Mouse (Mus musculus) midbrain, embryonic 10.5 days (tissue): Measurements from ENCODE around the gene Ankrd27. TPM values are rescaled to one million over a fixed set of nuclear protein-coding genes. Genes with fewer than 3 reads are reported as not detected.

Experiments
- DNase-seq: peaks from one replicate; pipeline ENCODE4 v3.0.0-alpha.2; 2017; ENCODE audit warnings: low spot score
- H3K27ac ChIP-seq: fragments of 300-500 bp; sonication (generic); replicated peaks from 2 replicates; pipeline ENCODE4 v1.5.1; 2016; ENCODE audit warnings: mild to moderate bottlenecking
- H3K27me3 ChIP-seq: fragments of 300-500 bp; sonication (generic); 2 replicates; pipeline ENCODE4 v1.6.1; 2016; ENCODE audit warnings: low read depth, mild to moderate bottlenecking; ENCODE audit not compliant: poor library complexity, severe bottlenecking
- H3K36me3 ChIP-seq: fragments of 300-500 bp; sonication (generic); 2 replicates; pipeline ENCODE4 v1.6.1; 2016; ENCODE audit warnings: mild to moderate bottlenecking, moderate library complexity
- H3K4me1 ChIP-seq: fragments of 300-500 bp; sonication (generic); 2 replicates; pipeline ENCODE4 v1.6.1; 2016
- H3K4me3 ChIP-seq: fragments of 300-500 bp; sonication (generic); 2 replicates; pipeline ENCODE4 v1.5.1; 2016; ENCODE audit warnings: mild to moderate bottlenecking, moderate library complexity
- H3K9me3 ChIP-seq: fragments of 300-500 bp; sonication (generic); replicated peaks from 2 replicates; pipeline ENCODE4 v1.6.1; 2016; ENCODE audit warnings: mild to moderate bottlenecking
- WGBS: fragments of 180-500 bp; shearing (Covaris S2); methylation state at CpG from one replicate; pipeline ENCODE4 v1.1.7; 2016; 5-methylcytosine and 5-hydroxymethylcytosine counted together
- polyA plus RNA-seq: library from polyadenylated mRNA; unstranded; fragments of >200 nt; fragmentation: Nextera tagmentation; extraction: Ambion mirVana; gene quantifications from 2 replicates; pipeline ENCODE4 v1.2.1, GENCODE M21; 2016

Ankrd27 gene
- polyA plus RNA-seq, 1 experiment from 2014 or later = 39.2 TPM

DNA sequence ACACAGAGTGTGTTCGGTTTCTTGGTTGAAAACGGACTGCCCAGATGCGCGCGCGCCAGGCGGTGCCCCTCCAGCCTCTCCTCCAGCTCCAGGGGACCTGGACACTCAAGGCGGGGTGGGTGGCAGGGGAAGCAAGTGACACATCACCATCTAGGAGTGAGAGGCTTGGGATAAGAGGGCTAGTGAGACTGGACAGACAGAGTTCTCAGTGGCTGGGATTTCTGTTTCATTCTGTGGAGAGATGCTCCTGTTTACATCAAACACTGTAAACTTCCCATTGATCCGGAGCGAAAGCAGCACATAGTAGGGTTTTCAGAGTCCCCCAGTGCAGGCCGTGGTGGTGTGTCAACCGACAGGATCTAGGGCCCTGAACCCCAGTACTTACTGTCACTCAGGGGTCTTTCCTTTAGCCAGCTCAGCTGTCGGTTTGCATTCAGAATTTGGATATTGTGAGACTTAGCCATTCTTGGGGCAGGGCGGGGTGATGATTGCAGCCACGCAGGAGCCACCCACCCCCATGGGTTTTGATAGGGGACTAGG, 932 bp downstream of the Ankrd27 start:
- H3K4me3 ChIP-seq = peak overlapping the region; percentile 84
- H3K27ac ChIP-seq = peak overlapping the region; percentile 88
- no peaks in the 10 kb centered on the region for H3K9me3 ChIP-seq
- H3K36me3 ChIP-seq = peaks cover 7% of the 10 kb centered on the region
- peaks cover 50% of the 10 kb centered on the region for H3K4me1 ChIP-seq
- peaks cover 35% of the 10 kb centered on the region for H3K27me3 ChIP-seq
- WGBS = 23% methylated on average over 15 of the region's 15 CpGs
- no peak for DNase-seq

DNA sequence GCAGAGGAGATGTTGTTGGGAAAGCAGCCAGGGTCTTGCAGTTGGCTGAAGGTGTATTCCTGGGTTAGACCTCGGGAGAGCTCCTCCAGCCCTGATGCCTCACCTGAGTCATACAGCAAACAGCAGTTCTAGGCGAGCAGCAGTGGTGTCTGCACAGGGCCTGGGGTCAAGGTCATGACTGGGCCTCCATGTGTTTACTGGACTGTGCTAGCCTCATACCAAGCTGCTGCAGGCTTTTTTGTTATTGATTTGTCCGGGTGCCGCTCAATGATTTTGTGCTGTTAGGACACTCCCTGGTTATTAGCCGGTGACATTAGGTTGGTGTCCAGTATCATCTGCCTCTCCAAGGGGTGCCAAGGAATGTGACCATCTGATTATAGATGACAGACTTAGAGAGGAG, 1.7 kb downstream of the Ankrd27 start:
- Histone ChIP-seq H3K27me3 (peaks cover 28% of the 10 kb centered on the region), H3K36me3 (peaks cover 14% of the 10 kb centered on the region)
- WGBS = 82% methylated on average over 5 of the region's 5 CpGs

DNA sequence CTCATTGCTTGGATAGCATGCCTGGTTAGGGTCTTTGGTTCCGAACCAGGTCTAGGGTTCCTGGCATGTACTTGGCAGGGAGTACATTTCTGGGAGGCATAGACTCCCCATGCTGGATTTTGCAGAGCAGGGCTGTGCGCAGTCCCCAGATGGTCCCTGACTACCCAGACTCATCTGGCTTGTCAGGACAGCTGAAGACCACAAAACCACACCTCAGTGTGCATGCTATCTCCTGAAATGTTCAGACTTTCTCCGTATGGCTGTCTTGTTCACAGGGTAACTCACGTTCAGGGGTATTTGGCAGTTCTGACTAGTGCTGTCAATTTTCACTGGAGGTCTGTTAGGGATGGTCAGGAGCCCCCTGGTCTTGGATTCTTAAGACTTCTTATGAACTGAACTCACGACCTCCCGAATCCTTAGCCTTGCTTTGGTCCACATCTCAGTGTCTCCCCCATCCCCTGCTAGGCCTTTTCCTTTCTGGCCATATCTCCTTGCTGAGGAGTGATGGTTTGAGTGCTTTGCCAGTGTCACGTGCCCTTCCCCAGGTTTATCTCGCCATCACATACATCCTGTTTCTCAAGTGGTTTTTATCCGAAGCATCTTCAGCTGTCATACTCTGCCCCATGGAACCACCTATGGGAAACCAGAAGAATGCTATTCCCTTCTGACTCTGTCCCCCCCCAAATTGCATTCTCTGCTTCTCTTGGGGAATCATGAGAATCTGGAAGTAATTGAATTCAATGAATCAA, 2.8 kb downstream of the Ankrd27 start:
- WGBS = 93% methylated on average over 9 of the region's 9 CpGs
- peaks cover 17% of the 10 kb centered on the region for H3K27me3 ChIP-seq
- H3K4me1 ChIP-seq = peaks cover 38% of the 10 kb centered on the region
- DNase-seq = no peak
- peaks cover 25% of the 10 kb centered on the region for H3K36me3 ChIP-seq
- no peak overlapping the region for H3K4me3 ChIP-seq
- no peaks in the 10 kb centered on the region for H3K9me3 ChIP-seq
- no peak overlapping the region for H3K27ac ChIP-seq

More for the DNA sequence above, 1.7 kb downstream of the Ankrd27 start:
- Histone ChIP-seq H3K4me1 (peaks cover 50% of the 10 kb centered on the region), H3K27ac (no peak overlapping the region), H3K9me3 (no peaks in the 10 kb centered on the region), H3K4me3 (0 out of 2 replicates have a peak overlapping the region, but pooled peaks have one; percentile 11)
- no peak for DNase-seq

DNA sequence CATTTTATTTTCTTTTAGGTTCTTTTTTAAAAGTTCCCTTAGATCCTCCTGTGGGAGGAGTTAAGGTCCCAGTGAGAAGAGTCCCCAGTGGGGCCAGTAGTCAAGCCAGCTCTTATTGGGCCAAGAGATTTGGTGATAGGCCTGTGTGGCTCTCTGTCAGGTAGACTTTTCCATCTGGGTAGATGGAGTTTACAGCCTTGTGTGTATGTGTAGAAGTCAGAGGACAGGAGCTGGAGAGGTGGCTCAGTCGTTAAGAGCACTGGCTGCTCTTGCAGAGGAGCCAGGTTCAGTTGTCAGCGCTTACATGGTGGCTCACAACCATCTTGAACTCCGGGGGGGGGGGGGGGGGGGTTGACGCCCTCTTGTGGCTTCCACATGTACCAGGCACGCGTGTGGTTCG, 3.4 kb downstream of the Ankrd27 start:
- Histone ChIP-seq H3K4me1 (peaks cover 32% of the 10 kb centered on the region), H3K9me3 (no peaks in the 10 kb centered on the region), H3K27me3 (peaks cover 10% of the 10 kb centered on the region), H3K27ac (no peak overlapping the region), H3K4me3 (no peak overlapping the region), H3K36me3 (peaks cover 32% of the 10 kb centered on the region)
- WGBS = 84% methylated on average over 7 of the region's 7 CpGs
- DNase-seq = no peak

DNA sequence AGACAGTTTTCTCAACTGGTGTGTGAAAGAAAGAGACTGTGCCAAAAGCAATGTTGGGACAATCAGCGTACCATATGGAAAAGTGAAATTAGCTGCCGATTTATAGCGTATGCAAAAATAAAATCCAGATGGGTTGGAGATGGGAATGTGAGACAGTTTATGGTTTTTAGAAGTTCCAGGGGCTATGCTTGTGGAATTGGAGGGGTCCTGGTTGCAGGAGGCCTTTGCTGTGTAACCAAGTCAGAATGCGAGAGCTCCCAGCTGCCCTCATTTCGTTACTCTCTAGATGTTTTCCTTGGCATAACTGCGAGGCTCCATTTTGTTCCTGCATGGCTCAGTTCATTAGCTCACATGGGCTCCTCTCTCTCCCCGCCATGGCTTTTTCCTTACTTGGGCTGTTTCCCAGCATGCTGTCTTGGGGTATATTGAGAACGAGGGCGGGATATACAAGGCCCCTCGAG, 4.7 kb downstream of the Ankrd27 start:
- H3K9me3 ChIP-seq = no peaks in the 10 kb centered on the region
- no peak for DNase-seq
- H3K27ac ChIP-seq = no peak overlapping the region
- no peaks in the 10 kb centered on the region for H3K27me3 ChIP-seq
- H3K4me3 ChIP-seq = no peak overlapping the region
- H3K4me1 ChIP-seq = peaks cover 20% of the 10 kb centered on the region
- peaks cover 45% of the 10 kb centered on the region for H3K36me3 ChIP-seq
- 94% methylated on average over 10 of the region's 10 CpGs for WGBS

DNA sequence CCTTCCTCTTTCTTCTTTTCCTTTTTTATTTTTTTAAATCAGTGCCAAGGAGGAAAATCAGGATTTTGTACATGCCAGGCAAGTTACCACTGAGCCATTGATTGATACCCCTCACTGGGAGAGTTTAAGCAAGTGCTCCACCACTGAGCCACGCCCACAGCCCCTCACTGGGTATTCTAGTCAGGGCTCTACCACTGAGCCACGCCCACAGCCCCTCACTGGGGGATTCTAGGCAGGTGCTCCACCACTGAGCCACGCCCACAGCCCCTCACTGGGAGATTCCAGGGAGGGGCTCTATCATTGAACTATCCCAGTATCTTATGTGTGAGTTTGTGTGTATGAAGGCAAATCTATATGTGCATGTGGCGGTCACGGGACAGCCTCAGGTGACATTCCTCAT, 8.3 kb downstream of the Ankrd27 start:
- no peaks in the 10 kb centered on the region for H3K27me3 ChIP-seq
- H3K27ac ChIP-seq = no peak overlapping the region
- no peaks in the 10 kb centered on the region for H3K4me1 ChIP-seq
- 90% methylated on average over 5 of the region's 5 CpGs for WGBS
- peaks cover 61% of the 10 kb centered on the region for H3K36me3 ChIP-seq
- H3K9me3 ChIP-seq = no peaks in the 10 kb centered on the region
- no peak overlapping the region for H3K4me3 ChIP-seq
- no peak for DNase-seq

DNA sequence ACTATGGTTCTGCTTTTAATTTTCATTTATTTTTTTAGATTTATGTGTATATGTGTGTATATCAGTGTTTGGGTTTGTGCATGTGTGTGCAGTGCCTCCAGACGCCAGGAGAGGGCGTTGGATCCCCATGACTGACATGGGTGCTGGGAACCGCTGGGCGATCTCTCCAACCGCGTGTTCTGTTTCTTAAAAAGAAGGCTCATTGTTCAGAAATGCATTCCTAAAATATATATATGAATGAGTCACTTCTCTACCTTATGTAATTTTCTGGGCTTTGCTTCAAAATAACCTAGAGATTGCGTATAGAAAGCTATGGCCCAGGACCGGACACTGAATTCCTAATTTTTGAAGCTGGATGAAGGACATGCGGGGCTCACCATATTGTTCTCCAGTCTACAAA, 13.4 kb downstream of the Ankrd27 start:
- no peak for DNase-seq
- Histone ChIP-seq H3K27ac (no peak overlapping the region), H3K27me3 (no peaks in the 10 kb centered on the region), H3K9me3 (no peaks in the 10 kb centered on the region), H3K4me1 (no peaks in the 10 kb centered on the region), H3K36me3 (peaks cover 70% of the 10 kb centered on the region), H3K4me3 (no peak overlapping the region)
- WGBS = 94% methylated on average over 9 of the region's 9 CpGs

DNA sequence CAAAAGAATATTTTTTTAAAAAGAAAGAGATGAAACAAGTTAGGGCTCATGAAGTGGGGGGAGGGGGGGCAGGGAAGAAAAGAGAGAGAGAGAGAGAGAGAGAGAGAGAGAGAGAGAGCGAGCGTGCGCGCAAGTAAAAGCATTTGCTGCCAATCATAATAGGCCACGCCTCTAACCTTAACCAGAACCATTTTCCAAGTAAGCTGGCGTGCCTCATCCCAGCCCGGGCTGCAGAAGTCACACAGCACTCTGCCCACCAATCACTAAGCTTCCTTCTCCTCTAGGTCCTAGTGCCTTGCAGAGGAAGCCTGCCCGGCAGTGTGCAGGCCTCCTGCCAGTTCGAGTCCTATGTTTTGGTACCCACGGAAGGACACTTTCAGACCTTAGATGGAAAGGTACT, 14.0 kb downstream of the Ankrd27 start:
- Histone ChIP-seq H3K27ac (no peak overlapping the region), H3K4me3 (no peak overlapping the region), H3K9me3 (no peaks in the 10 kb centered on the region), H3K4me1 (no peaks in the 10 kb centered on the region), H3K27me3 (no peaks in the 10 kb centered on the region), H3K36me3 (peaks cover 66% of the 10 kb centered on the region)
- 96% methylated on average over 10 of the region's 10 CpGs for WGBS
- no peak for DNase-seq

DNA sequence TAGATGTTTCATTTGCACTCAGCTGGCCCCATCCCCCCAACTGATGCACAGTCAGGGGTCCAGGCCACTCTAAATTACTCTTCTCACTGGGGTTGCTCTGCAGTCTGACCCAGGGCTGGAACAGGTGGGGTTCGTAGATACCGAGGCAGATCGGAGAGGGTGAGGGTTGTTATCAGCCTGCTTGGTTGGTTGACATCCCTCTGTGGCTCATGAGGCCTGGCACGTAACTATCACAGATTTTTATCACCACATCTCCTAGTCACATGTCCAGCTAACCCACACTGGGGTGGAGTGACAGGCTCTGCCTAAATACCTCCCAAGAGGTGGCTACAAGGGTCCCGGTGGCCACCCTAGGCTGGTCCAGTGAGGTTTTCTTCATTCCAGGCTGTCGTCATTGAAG, 15.1 kb downstream of the Ankrd27 start:
- 95% methylated on average over 6 of the region's 6 CpGs for WGBS
- H3K9me3 ChIP-seq = no peaks in the 10 kb centered on the region
- H3K27me3 ChIP-seq = no peaks in the 10 kb centered on the region
- H3K4me3 ChIP-seq = no peak overlapping the region
- no peak overlapping the region for H3K27ac ChIP-seq
- H3K36me3 ChIP-seq = peaks cover 56% of the 10 kb centered on the region
- no peaks in the 10 kb centered on the region for H3K4me1 ChIP-seq
- DNase-seq = no peak

DNA sequence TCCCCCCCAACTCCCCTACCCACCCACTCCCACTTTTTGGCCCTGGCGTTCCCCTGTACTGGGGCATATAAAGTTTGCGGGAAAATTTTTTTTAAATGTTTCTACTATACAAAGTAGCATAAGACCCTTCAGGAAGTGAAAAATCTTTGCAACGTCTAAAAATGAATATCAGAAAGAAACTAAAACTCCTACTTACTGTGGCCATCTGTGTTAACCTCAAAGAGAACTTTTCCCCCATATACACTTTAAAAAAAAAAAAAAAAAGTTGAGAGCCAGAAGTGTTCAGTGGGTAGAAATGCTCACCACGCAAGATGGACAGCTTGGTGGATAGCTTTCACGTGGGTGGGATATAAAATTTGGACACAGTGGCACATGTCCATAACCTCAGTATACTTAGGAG, 16.7 kb downstream of the Ankrd27 start:
- Histone ChIP-seq H3K36me3 (peaks cover 64% of the 10 kb centered on the region), H3K27me3 (no peaks in the 10 kb centered on the region), H3K4me3 (no peak overlapping the region), H3K4me1 (no peaks in the 10 kb centered on the region), H3K9me3 (no peaks in the 10 kb centered on the region), H3K27ac (no peak overlapping the region)
- DNase-seq = no peak
- 95% methylated on average over 5 of the region's 5 CpGs for WGBS

DNA sequence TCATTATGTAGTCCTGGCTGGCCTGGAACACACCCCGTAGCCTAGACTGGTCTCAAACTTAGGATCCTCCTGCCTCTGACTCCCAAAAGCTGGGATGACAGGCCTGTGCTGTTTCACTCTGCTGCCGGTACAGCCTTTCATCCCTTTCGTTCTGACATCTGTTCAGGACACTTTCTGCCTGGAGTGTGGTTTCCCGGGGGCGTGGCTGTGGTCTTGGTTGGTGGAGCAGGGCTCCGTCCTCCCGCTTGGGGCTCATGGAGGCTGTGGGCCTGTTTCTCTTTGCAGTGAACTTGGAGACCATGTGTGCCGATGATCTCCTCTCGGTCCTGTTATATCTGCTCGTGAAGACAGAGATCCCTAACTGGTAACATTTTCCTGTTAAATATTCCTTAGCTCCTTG, 20.8 kb downstream of the Ankrd27 start:
- no peak for DNase-seq
- peaks cover 4% of the 10 kb centered on the region; the same call in 1 of the 2 replicates for H3K9me3 ChIP-seq
- WGBS = 87% methylated on average over 10 of the region's 10 CpGs
- no peaks in the 10 kb centered on the region for H3K27me3 ChIP-seq
- H3K27ac ChIP-seq = no peak overlapping the region
- peaks cover 82% of the 10 kb centered on the region for H3K36me3 ChIP-seq
- H3K4me3 ChIP-seq = no peak overlapping the region
- H3K4me1 ChIP-seq = no peaks in the 10 kb centered on the region

DNA sequence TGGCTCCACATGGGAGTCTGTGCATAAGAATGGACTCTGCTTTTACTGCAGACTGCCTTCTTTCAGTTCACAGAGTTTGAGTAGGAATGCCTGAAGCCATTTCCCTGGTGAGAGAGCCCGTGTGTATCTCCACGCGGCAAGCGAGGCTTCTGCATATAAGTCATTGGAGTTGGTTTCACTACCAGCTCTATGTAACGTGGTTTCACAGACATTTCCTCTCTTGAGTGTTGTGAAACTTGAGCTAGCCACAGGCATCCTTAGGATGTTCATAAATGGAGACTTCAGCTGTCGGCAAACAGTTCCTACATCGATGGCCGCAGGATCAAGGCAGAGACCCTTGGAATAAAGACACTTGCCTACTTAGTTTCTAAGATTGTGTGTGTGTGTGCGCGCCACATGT, 23.2 kb downstream of the Ankrd27 start:
- H3K36me3 ChIP-seq = peaks cover 84% of the 10 kb centered on the region
- no peak for DNase-seq
- 97% methylated on average over 10 of the region's 10 CpGs for WGBS
- peaks cover 4% of the 10 kb centered on the region; the same call in 1 of the 2 replicates for H3K9me3 ChIP-seq
- no peaks in the 10 kb centered on the region for H3K27me3 ChIP-seq
- H3K27ac ChIP-seq = no peak overlapping the region
- H3K4me3 ChIP-seq = no peak overlapping the region
- H3K4me1 ChIP-seq = peaks cover under 1% of the 10 kb centered on the region; the same call in 1 of the 2 replicates

DNA sequence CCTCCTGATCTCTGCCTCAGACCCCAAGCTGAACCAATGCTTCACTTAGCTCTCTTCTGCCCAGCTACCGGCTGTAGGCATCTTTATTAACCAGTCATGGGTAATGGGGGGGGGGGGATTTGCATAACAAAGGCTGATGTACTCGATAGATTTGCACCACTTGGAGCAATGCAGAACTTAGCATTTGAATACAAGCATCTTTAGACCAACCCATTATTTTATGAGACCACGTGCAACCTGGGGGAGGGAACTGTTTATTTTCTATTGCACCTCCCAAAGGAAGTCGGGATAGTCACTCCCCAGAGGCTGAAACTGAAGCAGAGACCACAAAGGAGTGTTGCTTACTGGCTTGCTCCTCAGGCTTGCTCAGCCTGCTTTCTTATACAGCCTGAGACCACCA, 31.5 kb downstream of the Ankrd27 start:
- WGBS = 73% methylated on average over 4 of the region's 4 CpGs
- H3K36me3 ChIP-seq = peaks cover 89% of the 10 kb centered on the region
- H3K9me3 ChIP-seq = no peaks in the 10 kb centered on the region
- peaks cover 15% of the 10 kb centered on the region for H3K4me1 ChIP-seq
- no peak overlapping the region for H3K4me3 ChIP-seq
- no peak overlapping the region for H3K27ac ChIP-seq
- no peaks in the 10 kb centered on the region for H3K27me3 ChIP-seq
- no peak for DNase-seq
